Mouse (Mus musculus): ENCODE data around the gene Dnah12. TPM values are rescaled to one million over a fixed set of nuclear protein-coding genes. Genes with fewer than 3 reads are reported as not detected.

The Dnah12 gene
- total and polyA plus RNA-seq, 3 experiments: 0.04 to 0.10 TPM; not detected in 1

DNA sequence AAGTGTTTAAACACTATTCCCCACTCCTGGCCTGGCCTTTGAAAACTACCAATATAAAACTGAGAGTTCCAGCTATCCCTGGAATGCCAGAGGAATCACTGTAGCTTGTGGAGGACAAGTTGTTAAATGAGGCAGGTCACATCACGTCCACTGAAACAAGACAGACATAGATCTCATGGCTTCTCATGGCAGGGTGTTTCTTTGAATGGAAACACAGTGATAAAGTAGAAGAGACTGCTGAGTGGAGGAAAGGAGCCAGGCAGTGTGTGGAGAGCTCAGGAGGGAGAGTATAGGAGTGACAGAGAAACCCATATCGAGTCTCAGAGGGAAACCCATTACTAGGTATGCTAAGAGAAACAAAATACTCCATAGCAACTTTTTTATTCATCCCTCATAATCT lies 2.3 kb upstream of the Dnah12 start:
- no peaks in the 10 kb centered on the region for H3K4me1 ChIP-seq (ENCODE audit: control insufficient read depth in 1 of 2, insufficient read depth in 2 of 2, low read length in 2 of 2)
- H3K27me3 ChIP-seq (ENCODE audit: control insufficient read depth in 1 of 2, insufficient read depth in 2 of 2, low read length in 2 of 2): peaks cover 9 to 20% of the 10 kb centered on the region in 2 experiments
- H3K36me3 ChIP-seq (ENCODE audit: control insufficient read depth in 1 of 2, insufficient read depth in 2 of 2, low read length in 2 of 2): no peaks in the 10 kb centered on the region
- no peaks in the 10 kb centered on the region for H3K79me2 ChIP-seq (ENCODE audit: control insufficient read depth, insufficient read depth, low read length, poor library complexity)
- H3K27ac ChIP-seq (ENCODE audit: control insufficient read depth, low read depth, low read length): no peak overlapping the region
- TF ChIP-seq JUND (IDR thresholded peaks at IDR 0.05; ENCODE audit: low read depth, low read length) (no peak), BHLHE40 (IDR thresholded peaks at IDR 0.05; ENCODE audit: borderline replicate concordance, low read depth, low read length) (no peak), NRF1 (IDR thresholded peaks at IDR 0.05; ENCODE audit: insufficient read depth, low read depth, low read length, poor library complexity, severe bottlenecking) (no peak), NELFE (IDR thresholded peaks at IDR 0.05; ENCODE audit: low read depth, low read length) (no peak), MEF2A (IDR thresholded peaks at IDR 0.05; ENCODE audit: extremely low read depth, insufficient replicate concordance, low read depth, low read length, poor library complexity, severe bottlenecking) (no peak), ZC3H11A (IDR thresholded peaks at IDR 0.05; ENCODE audit: low read depth, low read length) (no peak), MYC (IDR thresholded peaks at IDR 0.05; ENCODE audit: low read depth, low read length) (no peak), GABPA (IDR thresholded peaks at IDR 0.05; ENCODE audit: low read depth, low read length) (no peak), ZKSCAN1 (IDR thresholded peaks at IDR 0.05; ENCODE audit: low read depth, low read length) (no peak), MAFK (IDR thresholded peaks at IDR 0.05; ENCODE audit: borderline replicate concordance, low read depth, low read length) (no peak), USF1 (IDR thresholded peaks at IDR 0.05; ENCODE audit: low read depth, low read length) (no peak), UBTF (IDR thresholded peaks at IDR 0.05; ENCODE audit: borderline replicate concordance, insufficient read depth, low read depth, low read length) (no peak), TCF12 (IDR thresholded peaks at IDR 0.05; ENCODE audit: low read depth, low read length) (no peak)
- no peak for DNase-seq (ENCODE audit: low read depth, low spot score)
- H3K4me3 ChIP-seq (ENCODE audit: control insufficient read depth in 1 of 2, insufficient read depth in 1 of 2, low read depth in 2 of 2, low read length in 2 of 2): no peak overlapping the region
- H3K9me3 ChIP-seq (replicated peaks; ENCODE audit: insufficient read depth, low read length): no peaks in the 10 kb centered on the region
- H3K9ac ChIP-seq (ENCODE audit: control insufficient read depth, low read depth, low read length, poor library complexity, severe bottlenecking): no peak overlapping the region

- H3K27ac ChIP-seq (ENCODE audit: control insufficient read depth, low read depth, low read length): no peak overlapping the region
- H3K9ac ChIP-seq (ENCODE audit: control insufficient read depth, low read depth, low read length, poor library complexity, severe bottlenecking): no peak overlapping the region
- H3K27me3 ChIP-seq (ENCODE audit: control insufficient read depth in 1 of 2, insufficient read depth in 2 of 2, low read length in 2 of 2): peaks cover 7 to 16% of the 10 kb centered on the region in 2 experiments; a peak in 3 of 4 replicates
- no peak for TF ChIP-seq POLR2A (IDR thresholded peaks at IDR 0.05; ENCODE audit: control insufficient read depth in 1 of 2, insufficient read depth in 1 of 2, low read depth in 1 of 2, low read length in 2 of 2, poor library complexity in 1 of 2)
- TF ChIP-seq E2F4 (IDR thresholded peaks at IDR 0.05; ENCODE audit: borderline replicate concordance, low read depth, low read length): no peak
- no peak for TF ChIP-seq JUND (IDR thresholded peaks at IDR 0.05; ENCODE audit: low read depth, low read length)
- no peak for TF ChIP-seq ELF1 (IDR thresholded peaks at IDR 0.05; ENCODE audit: low read depth, low read length)
- TF ChIP-seq EP300 (IDR thresholded peaks at IDR 0.05; ENCODE audit: low read depth in 1 of 2, low read length in 2 of 2): no peak
- no peak for TF ChIP-seq MEF2A (IDR thresholded peaks at IDR 0.05; ENCODE audit: extremely low read depth, insufficient replicate concordance, low read depth, low read length, poor library complexity, severe bottlenecking)
- TF ChIP-seq NELFE (IDR thresholded peaks at IDR 0.05; ENCODE audit: low read depth, low read length): no peak
- TF ChIP-seq TCF12 (IDR thresholded peaks at IDR 0.05; ENCODE audit: low read depth, low read length): no peak
- no peak for TF ChIP-seq POLR2AphosphoS2 (IDR thresholded peaks at IDR 0.05; ENCODE audit: low read length)
- no peak for TF ChIP-seq USF1 (IDR thresholded peaks at IDR 0.05; ENCODE audit: low read depth, low read length)
- TF ChIP-seq HCFC1 (IDR thresholded peaks at IDR 0.05; ENCODE audit: low read depth, low read length): no peak
- no peak for TF ChIP-seq BHLHE40 (IDR thresholded peaks at IDR 0.05; ENCODE audit: borderline replicate concordance, low read depth, low read length)
- TF ChIP-seq CHD1 (IDR thresholded peaks at IDR 0.05; ENCODE audit: low read depth, low read length): no peak
- H3K79me2 ChIP-seq (ENCODE audit: control insufficient read depth, insufficient read depth, low read length, poor library complexity): no peaks in the 10 kb centered on the region
- H3K36me3 ChIP-seq (ENCODE audit: control insufficient read depth in 1 of 2, insufficient read depth in 2 of 2, low read length in 2 of 2): no peaks in the 10 kb centered on the region
- DNase-seq (ENCODE audit: low read depth, low spot score): no peak
- no peaks in the 10 kb centered on the region for H3K4me1 ChIP-seq (ENCODE audit: control insufficient read depth in 1 of 2, insufficient read depth in 2 of 2, low read length in 2 of 2)
- no peaks in the 10 kb centered on the region for H3K9me3 ChIP-seq (replicated peaks; ENCODE audit: insufficient read depth, low read length)
- H3K4me3 ChIP-seq (ENCODE audit: control insufficient read depth in 1 of 2, insufficient read depth in 1 of 2, low read depth in 2 of 2, low read length in 2 of 2): no peak overlapping the region
Measured at GRCm38 (mm10) chr14:26691363-26691762, 1.7 kb upstream of the Dnah12 start.

Data from MEL (cell line).